Mouse (Mus musculus): ENCODE data around the gene Derl3. TPM values are rescaled to one million over a fixed set of nuclear protein-coding genes. Genes with fewer than 3 reads are reported as not detected.

Derl3 gene
- total and polyA plus RNA-seq, 2 experiments, result 2.1 to 15.0 TPM

DNA sequence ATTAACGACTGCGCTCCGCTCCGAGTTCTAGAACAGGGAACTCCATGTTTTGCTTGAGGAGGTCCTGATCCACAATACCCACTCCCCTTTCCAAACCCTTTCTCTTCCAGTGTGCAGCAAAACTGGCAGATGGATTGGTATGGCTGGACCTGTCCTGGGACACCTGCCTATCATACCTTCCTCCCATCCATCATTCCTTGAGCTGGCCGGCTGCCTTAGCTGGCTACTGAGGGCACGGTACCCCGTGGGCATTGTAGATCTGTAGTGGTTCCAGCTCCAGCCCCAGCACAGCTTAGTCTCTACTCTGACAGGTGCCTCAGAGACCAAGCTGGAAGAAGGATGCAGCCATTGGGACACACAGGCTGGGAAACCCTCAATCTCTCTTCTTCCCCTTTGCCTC, 38.1 kb downstream of the Derl3 start:
- H3K4me3 ChIP-seq (ENCODE audit: insufficient read depth, low read depth, low read length), result no peak overlapping the region
- peaks cover 2% of the 10 kb centered on the region; the same call in 1 of the 2 replicates for H3K79me2 ChIP-seq (ENCODE audit: control insufficient read depth, insufficient read depth, low read length)
- TF ChIP-seq CTCF (IDR thresholded peaks at IDR 0.05; ENCODE audit: low read depth, low read length) (no peak), POLR2A (IDR thresholded peaks at IDR 0.05; ENCODE audit: extremely low read depth, insufficient read depth, low read length) (no peak)
- no peak overlapping the region for H3K9ac ChIP-seq (ENCODE audit: low read depth, low read length)
- no peaks in the 10 kb centered on the region for H3K36me3 ChIP-seq (ENCODE audit: control insufficient read depth, insufficient read depth, low read length)
- 25% methylated on average over 7 of the region's 7 CpGs for WGBS
- H3K27ac ChIP-seq (replicated peaks; ENCODE audit: insufficient read depth, low read depth, low read length), result no peak overlapping the region
- H3K27me3 ChIP-seq (ENCODE audit: control insufficient read depth, insufficient read depth, low read length), result no peaks in the 10 kb centered on the region
- H3K4me1 ChIP-seq (ENCODE audit: control insufficient read depth, insufficient read depth, low read length), result peaks cover 9% of the 10 kb centered on the region
- DNase-seq (ENCODE audit: extremely low read depth, low read depth, low spot score), result no peak

DNA sequence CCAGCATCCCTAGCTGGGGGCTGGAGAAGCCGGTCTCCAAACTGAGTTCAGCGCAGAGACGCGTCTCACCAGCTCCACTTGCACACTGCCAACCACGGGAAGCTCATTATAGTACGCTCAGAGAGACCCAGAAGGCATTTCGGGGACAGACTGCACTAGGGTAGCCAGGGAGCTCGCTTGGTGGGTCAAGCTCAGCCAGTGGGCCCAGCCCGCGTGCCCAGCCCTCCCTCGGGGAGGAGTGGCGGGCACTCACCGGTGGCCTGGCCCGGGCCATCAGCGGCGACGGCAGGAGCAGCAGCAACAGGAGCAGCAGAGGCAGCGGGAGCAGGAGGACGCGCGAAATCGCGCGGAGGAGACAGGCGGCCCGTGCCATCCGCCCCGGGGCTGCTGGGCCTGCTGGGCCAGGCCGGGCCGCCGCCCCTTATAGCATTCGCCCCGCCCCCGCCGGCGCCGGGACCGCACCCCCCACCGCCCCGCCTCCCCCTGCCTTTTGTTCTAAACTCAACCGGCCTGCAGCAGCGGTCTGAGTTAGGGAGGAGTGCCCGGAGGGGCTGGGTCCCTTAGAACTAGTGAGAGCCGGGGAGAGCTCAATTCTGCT, 39.0 kb downstream of the Derl3 start:
- no peaks in the 10 kb centered on the region for H3K27me3 ChIP-seq (ENCODE audit: control insufficient read depth, insufficient read depth, low read length)
- TF ChIP-seq POLR2A (IDR thresholded peaks at IDR 0.05; ENCODE audit: extremely low read depth, insufficient read depth, low read length), result no peak
- TF ChIP-seq CTCF (IDR thresholded peaks at IDR 0.05; ENCODE audit: low read depth, low read length), result no peak
- H3K27ac ChIP-seq (replicated peaks; ENCODE audit: insufficient read depth, low read depth, low read length), result no peak overlapping the region
- peak overlapping the region; percentile 82 for H3K9ac ChIP-seq (ENCODE audit: low read depth, low read length)
- peaks cover 5% of the 10 kb centered on the region; the same call in 1 of the 2 replicates for H3K79me2 ChIP-seq (ENCODE audit: control insufficient read depth, insufficient read depth, low read length)
- H3K36me3 ChIP-seq (ENCODE audit: control insufficient read depth, insufficient read depth, low read length), result no peaks in the 10 kb centered on the region
- peak overlapping the region; percentile 61; the same call in 1 of the 2 replicates for H3K4me3 ChIP-seq (ENCODE audit: insufficient read depth, low read depth, low read length)
- WGBS, result 7% methylated on average over 42 of the region's 44 CpGs
- peaks cover 9% of the 10 kb centered on the region for H3K4me1 ChIP-seq (ENCODE audit: control insufficient read depth, insufficient read depth, low read length)
- no peak for DNase-seq (ENCODE audit: extremely low read depth, low read depth, low spot score)

DNA sequence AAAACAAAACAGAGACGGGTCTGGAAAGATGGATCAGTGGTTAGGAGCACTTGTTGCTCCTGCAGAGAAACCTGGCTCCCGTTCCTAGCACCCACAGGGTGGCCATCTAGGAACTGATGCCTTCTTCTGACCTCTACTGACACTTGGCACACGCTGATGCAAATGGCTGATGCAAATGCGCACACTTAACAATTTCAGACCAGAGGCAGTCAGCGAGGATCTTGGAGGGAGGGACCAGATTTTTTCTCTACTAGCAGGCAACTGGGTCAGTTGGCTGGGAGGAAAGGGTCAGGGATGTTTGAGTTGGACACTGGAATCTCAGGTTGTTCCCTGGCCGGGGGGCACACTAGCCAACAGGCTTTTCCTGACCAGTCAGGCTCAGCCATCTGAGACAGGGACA, 39.7 kb downstream of the Derl3 start, which contains the start of gene Chchd10:
TSS of gene Chchd10 (plus strand) at position 240 of the 400 bp plus-strand sequence.
- 24% methylated on average over 6 of the region's 6 CpGs for WGBS
- Histone ChIP-seq H3K4me1 (ENCODE audit: control insufficient read depth, insufficient read depth, low read length) (peaks cover 9% of the 10 kb centered on the region), H3K4me3 (ENCODE audit: insufficient read depth, low read depth, low read length) (peak within 1 kb of the TSS; percentile 61; the same call in 1 of the 2 replicates), H3K9ac (ENCODE audit: low read depth, low read length) (peak within 1 kb of the TSS; percentile 82), H3K27ac (replicated peaks; ENCODE audit: insufficient read depth, low read depth, low read length) (no peak within 1 kb of the TSS), H3K79me2 (ENCODE audit: control insufficient read depth, insufficient read depth, low read length) (peaks cover 7% of the 10 kb centered on the region; the same call in 1 of the 2 replicates), H3K27me3 (ENCODE audit: control insufficient read depth, insufficient read depth, low read length) (no peaks in the 10 kb centered on the region), H3K36me3 (ENCODE audit: control insufficient read depth, insufficient read depth, low read length) (no peaks in the 10 kb centered on the region)
- TF ChIP-seq POLR2A (IDR thresholded peaks at IDR 0.05; ENCODE audit: extremely low read depth, insufficient read depth, low read length) (no peak), CTCF (IDR thresholded peaks at IDR 0.05; ENCODE audit: low read depth, low read length) (no peak)
- peak; percentile 90 for DNase-seq (ENCODE audit: extremely low read depth, low read depth, low spot score)

DNA sequence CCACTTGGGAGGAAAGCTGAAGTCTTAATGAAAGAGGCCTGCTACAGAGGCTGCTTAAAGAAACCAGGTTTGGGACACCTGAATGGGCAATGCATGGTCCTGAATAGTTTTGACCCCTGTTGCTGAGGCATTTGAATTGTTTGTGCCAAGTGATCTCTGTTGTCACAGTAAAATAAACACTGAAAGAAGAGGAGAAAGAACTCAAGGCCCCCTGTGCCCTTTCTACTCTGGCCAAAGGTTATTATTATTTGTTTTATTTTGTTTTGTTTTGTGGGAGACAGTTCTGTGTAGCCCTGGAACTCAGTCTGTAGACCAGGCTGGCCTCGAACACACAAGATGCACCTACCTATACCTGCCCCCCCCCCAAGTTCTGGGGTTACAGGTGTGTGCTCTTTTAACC, 41.8 kb downstream of the Derl3 start:
- no peaks in the 10 kb centered on the region for H3K27me3 ChIP-seq (ENCODE audit: control insufficient read depth, insufficient read depth, low read length)
- H3K9ac ChIP-seq (ENCODE audit: low read depth, low read length), result peak overlapping the region; percentile 73; the same call in 1 of the 2 replicates
- peaks cover 2% of the 10 kb centered on the region for H3K36me3 ChIP-seq (ENCODE audit: control insufficient read depth, insufficient read depth, low read length)
- DNase-seq (ENCODE audit: extremely low read depth, low read depth, low spot score), result peak; percentile 94
- H3K79me2 ChIP-seq (ENCODE audit: control insufficient read depth, insufficient read depth, low read length), result peaks cover 7% of the 10 kb centered on the region; the same call in 1 of the 2 replicates
- H3K4me3 ChIP-seq (ENCODE audit: insufficient read depth, low read depth, low read length), result no peak overlapping the region; the same call in 1 of the 2 replicates
- H3K27ac ChIP-seq (replicated peaks; ENCODE audit: insufficient read depth, low read depth, low read length), result peak overlapping the region; percentile 98
- no peak for TF ChIP-seq POLR2A (IDR thresholded peaks at IDR 0.05; ENCODE audit: extremely low read depth, insufficient read depth, low read length)
- WGBS, result 35% methylated on average over 1 of the region's 1 CpGs
- H3K4me1 ChIP-seq (ENCODE audit: control insufficient read depth, insufficient read depth, low read length), result peaks cover 13% of the 10 kb centered on the region

DNA sequence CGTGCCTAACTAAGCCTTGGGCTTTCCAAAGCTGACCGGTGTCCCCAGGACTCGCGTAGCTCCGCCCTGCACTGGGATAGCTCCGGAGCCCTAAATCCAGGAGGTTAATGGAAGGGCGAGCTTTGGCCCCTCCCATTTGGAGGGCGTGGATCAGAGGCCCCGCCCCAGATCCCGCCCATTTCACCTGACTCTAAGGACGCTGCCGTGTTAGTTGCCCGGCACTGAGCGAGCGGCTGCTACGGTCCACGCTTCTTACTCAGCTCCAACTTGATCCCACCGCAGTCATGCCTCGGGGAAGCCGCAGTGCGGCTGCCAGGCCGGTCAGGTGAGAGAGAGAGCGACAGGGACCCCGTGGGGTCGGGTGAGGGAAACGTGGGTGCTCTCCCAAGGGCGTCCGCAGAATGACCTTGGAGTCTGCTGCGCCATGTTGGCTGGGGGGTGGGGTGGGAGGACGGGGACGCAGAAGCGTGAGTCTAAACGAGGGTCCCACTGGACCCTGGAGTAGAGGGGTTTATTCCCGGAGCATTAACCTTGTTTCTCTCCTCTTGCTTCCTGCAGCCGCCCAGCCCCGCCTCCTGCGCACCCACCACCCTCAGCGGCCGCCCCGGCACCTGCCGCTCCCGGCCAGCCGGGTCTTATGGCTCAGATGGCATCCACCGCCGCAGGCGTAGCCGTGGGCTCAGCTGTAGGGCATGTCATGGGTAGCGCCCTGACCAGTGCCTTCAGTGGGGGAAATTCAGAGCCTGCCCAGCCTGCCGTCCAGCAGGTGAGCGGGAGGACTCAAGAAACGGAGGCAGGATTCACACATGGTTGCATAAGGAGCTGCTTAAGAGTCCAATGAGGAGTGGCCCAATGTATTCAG, 42.7 kb downstream of the Derl3 start, which contains the start of gene Mmp11:
TSS of gene Mmp11 (minus strand) at position 817 of the 862 bp plus-strand sequence.
- DNase-seq (ENCODE audit: extremely low read depth, low read depth, low spot score), result peak; percentile 96
- H3K4me1 ChIP-seq (ENCODE audit: control insufficient read depth, insufficient read depth, low read length), result peaks cover 13% of the 10 kb centered on the region

More for the DNA sequence above, 42.7 kb downstream of the Derl3 start, which contains the start of gene Mmp11:
- Histone ChIP-seq H3K27me3 (ENCODE audit: control insufficient read depth, insufficient read depth, low read length) (no peaks in the 10 kb centered on the region), H3K9ac (ENCODE audit: low read depth, low read length) (peak within 1 kb of the TSS; percentile 81), H3K36me3 (ENCODE audit: control insufficient read depth, insufficient read depth, low read length) (peaks cover 2% of the 10 kb centered on the region), H3K79me2 (ENCODE audit: control insufficient read depth, insufficient read depth, low read length) (peaks cover 7% of the 10 kb centered on the region; the same call in 1 of the 2 replicates), H3K27ac (replicated peaks; ENCODE audit: insufficient read depth, low read depth, low read length) (peak within 1 kb of the TSS; percentile 98), H3K4me3 (ENCODE audit: insufficient read depth, low read depth, low read length) (peak within 1 kb of the TSS; percentile 67)
- 7% methylated on average over 51 of the region's 51 CpGs for WGBS
- TF ChIP-seq POLR2A (IDR thresholded peaks at IDR 0.05; ENCODE audit: extremely low read depth, insufficient read depth, low read length) (peak; percentile 95), CTCF (IDR thresholded peaks at IDR 0.05; ENCODE audit: low read depth, low read length) (no peak)

Data from liver, adult 2 months (tissue).